Mouse (Mus musculus): ENCODE results near the gene Atg9a. TPM values are rescaled to one million over a fixed set of nuclear protein-coding genes. Genes with fewer than 3 reads are reported as not detected.

Gene Atg9a
- total RNA-seq, 2 experiments from 2014 or later: 106 to 113 TPM

- Histone ChIP-seq H3K4me3 (no peak overlapping the region), H3K27ac (no peak overlapping the region)
- no peak for TF ChIP-seq CTCF (conservative IDR thresholded peaks at IDR 0.05)
- no peak for DNase-seq (ENCODE audit: low spot score in 2 of 2)
Measured at GRCm38 (mm10) chr1:75225473-75225872, 33.5 kb upstream of the Atg9a start.

- Histone ChIP-seq H3K4me3 (no peak overlapping the region), H3K27ac (no peak overlapping the region)
- DNase-seq (ENCODE audit: low spot score in 2 of 2): no peak
- no peak for TF ChIP-seq CTCF (conservative IDR thresholded peaks at IDR 0.05)
Measured at GRCm38 (mm10) chr1:75223532-75223931, 31.5 kb upstream of the Atg9a start.

- DNase-seq (ENCODE audit: low spot score in 2 of 2): no peak
- Histone ChIP-seq H3K4me3 (no peak overlapping the region), H3K27ac (no peak overlapping the region)
- TF ChIP-seq CTCF (conservative IDR thresholded peaks at IDR 0.05): no peak
Measured at GRCm38 (mm10) chr1:75222926-75223325, 30.9 kb upstream of the Atg9a start.

GRCm38 (mm10) chr1:75221538-75221937, 29.5 kb upstream of the Atg9a start:
- TF ChIP-seq CTCF (conservative IDR thresholded peaks at IDR 0.05): no peak
- no peak for DNase-seq (ENCODE audit: low spot score in 2 of 2)
- H3K4me3 ChIP-seq: no peak overlapping the region
- no peak overlapping the region for H3K27ac ChIP-seq

- no peak for DNase-seq (ENCODE audit: low spot score in 2 of 2)
- peak within 1 kb of the TSS; percentile 93 for H3K4me3 ChIP-seq
- H3K27ac ChIP-seq: peak within 1 kb of the TSS; percentile 97
- TF ChIP-seq CTCF (conservative IDR thresholded peaks at IDR 0.05): peak; percentile 63
Measured at GRCm38 (mm10) chr1:75219531-75219930, 27.5 kb upstream of the Atg9a start, which contains the start of gene Tuba4a. TSS of gene Tuba4a (minus strand) at chr1:75219865.

- peak; percentile 93 for DNase-seq (ENCODE audit: low spot score in 2 of 2)
- peak; percentile 64; the same call in 1 of the 2 replicates for TF ChIP-seq CTCF (conservative IDR thresholded peaks at IDR 0.05)
- Histone ChIP-seq H3K27ac (peak overlapping the region; percentile 97), H3K4me3 (peak overlapping the region; percentile 93)
Measured at GRCm38 (mm10) chr1:75219078-75219477, 27.1 kb upstream of the Atg9a start.

- H3K27ac ChIP-seq: peak overlapping the region; percentile 97
- peak; percentile 61 for DNase-seq (ENCODE audit: low spot score in 2 of 2)
- TF ChIP-seq CTCF (conservative IDR thresholded peaks at IDR 0.05): no peak
Measured at GRCm38 (mm10) chr1:75218227-75219001, 26.4 kb upstream of the Atg9a start.

GRCm38 (mm10) chr1:75217893-75218226, 25.9 kb upstream of the Atg9a start:
- H3K4me3 ChIP-seq: peak overlapping the region; percentile 93
- H3K27ac ChIP-seq: peak overlapping the region; percentile 97
- DNase-seq (ENCODE audit: low spot score in 2 of 2): peak in 1 of 2 experiments; percentile 37
- TF ChIP-seq CTCF (conservative IDR thresholded peaks at IDR 0.05): no peak

More at GRCm38 (mm10) chr1:75218227-75219001, 26.4 kb upstream of the Atg9a start:
- peak overlapping the region; percentile 93 for H3K4me3 ChIP-seq

GRCm38 (mm10) chr1:75216797-75217585, 25.0 kb upstream of the Atg9a start:
- H3K4me3 ChIP-seq: peak overlapping the region; percentile 93
- no peak for TF ChIP-seq CTCF (conservative IDR thresholded peaks at IDR 0.05)
- no peak for DNase-seq (ENCODE audit: low spot score in 2 of 2)
- peak overlapping the region; percentile 97 for H3K27ac ChIP-seq

GRCm38 (mm10) chr1:75215785-75216184, 23.8 kb upstream of the Atg9a start:
- Histone ChIP-seq H3K27ac (peak overlapping the region; percentile 63), H3K4me3 (peak overlapping the region; percentile 24; the same call in 1 of the 2 replicates)
- no peak for DNase-seq (ENCODE audit: low spot score in 2 of 2)
- TF ChIP-seq CTCF (conservative IDR thresholded peaks at IDR 0.05): no peak

- peak; percentile 70 to 80 for DNase-seq (ENCODE audit: low spot score in 2 of 2)
- Histone ChIP-seq H3K27ac (peak overlapping the region; percentile 63), H3K4me3 (peak overlapping the region; percentile 24; the same call in 1 of the 2 replicates)
- no peak for TF ChIP-seq CTCF (conservative IDR thresholded peaks at IDR 0.05)
Measured at GRCm38 (mm10) chr1:75214886-75215285, 22.9 kb upstream of the Atg9a start.

- peak overlapping the region; percentile 63 for H3K27ac ChIP-seq
- DNase-seq (ENCODE audit: low spot score in 2 of 2): no peak
- H3K4me3 ChIP-seq: no peak overlapping the region; the same call in 1 of the 2 replicates
Measured at GRCm38 (mm10) chr1:75214442-75214841, 22.4 kb upstream of the Atg9a start.

GRCm38 (mm10) chr1:75213096-75213495, 21.1 kb upstream of the Atg9a start:
- no peak for DNase-seq (ENCODE audit: low spot score in 2 of 2)
- no peak for TF ChIP-seq CTCF (conservative IDR thresholded peaks at IDR 0.05)
- H3K27ac ChIP-seq: no peak overlapping the region
- no peak overlapping the region for H3K4me3 ChIP-seq

More at GRCm38 (mm10) chr1:75214442-75214841, 22.4 kb upstream of the Atg9a start:
- TF ChIP-seq CTCF (conservative IDR thresholded peaks at IDR 0.05): no peak

Data from layer of hippocampus, adult 2 months (tissue).